Mouse (Mus musculus) c-Kit-positive CD71-positive TER-119-positive erythroid progenitor cells, embryonic 14.5 days (primary cell): ENCODE measurements at regions not wholly inside any gene's neighbourhood (a gene's known extent, or its start where the extent isn't known, plus 50 kb on each side); places are given as distances from the start of the nearest gene placed in this dataset.

ENCODE experiments used
- DNase-seq: peaks from one replicate; pipeline ENCODE4 v3.0.0-alpha.2; 2013; ENCODE audit warnings: low spot score

GRCm38 (mm10) chr3:45198994-45199589 is 179.1 kb upstream of the Pcdh10 start:
- DNase-seq: no peak

GRCm38 (mm10) chr3:45204392-45205043 is 173.7 kb upstream of the Pcdh10 start:
- no peak for DNase-seq

GRCm38 (mm10) chr3:45231641-45232433 is 146.4 kb upstream of the Pcdh10 start:
- no peak for DNase-seq

GRCm38 (mm10) chr3:45238457-45238856 is 139.7 kb upstream of the Pcdh10 start:
- no peak for DNase-seq

- no peak for DNase-seq
These were observed 132.7 kb upstream of the Pcdh10 start for GRCm38 (mm10) chr3:45245456-45245855.

- no peak for DNase-seq
These were observed 131.6 kb upstream of the Pcdh10 start for GRCm38 (mm10) chr3:45246601-45247000.

GRCm38 (mm10) chr3:45276783-45277182 is 101.4 kb upstream of the Pcdh10 start:
- no peak for DNase-seq

- DNase-seq: no peak
These were observed 80.8 kb upstream of the Pcdh10 start for GRCm38 (mm10) chr3:45297242-45297853.

GRCm38 (mm10) chr3:45319257-45319656 is 58.9 kb upstream of the Pcdh10 start:
- DNase-seq: peak; percentile 0
